Mouse (Mus musculus): ENCODE results near the gene Slc18a2. TPM values are rescaled to one million over a fixed set of nuclear protein-coding genes. Genes with fewer than 3 reads are reported as not detected.

The Slc18a2 gene
- total RNA-seq (2012; rRNA removed): 0.18 and 0.21 TPM in 2 replicates

DNA sequence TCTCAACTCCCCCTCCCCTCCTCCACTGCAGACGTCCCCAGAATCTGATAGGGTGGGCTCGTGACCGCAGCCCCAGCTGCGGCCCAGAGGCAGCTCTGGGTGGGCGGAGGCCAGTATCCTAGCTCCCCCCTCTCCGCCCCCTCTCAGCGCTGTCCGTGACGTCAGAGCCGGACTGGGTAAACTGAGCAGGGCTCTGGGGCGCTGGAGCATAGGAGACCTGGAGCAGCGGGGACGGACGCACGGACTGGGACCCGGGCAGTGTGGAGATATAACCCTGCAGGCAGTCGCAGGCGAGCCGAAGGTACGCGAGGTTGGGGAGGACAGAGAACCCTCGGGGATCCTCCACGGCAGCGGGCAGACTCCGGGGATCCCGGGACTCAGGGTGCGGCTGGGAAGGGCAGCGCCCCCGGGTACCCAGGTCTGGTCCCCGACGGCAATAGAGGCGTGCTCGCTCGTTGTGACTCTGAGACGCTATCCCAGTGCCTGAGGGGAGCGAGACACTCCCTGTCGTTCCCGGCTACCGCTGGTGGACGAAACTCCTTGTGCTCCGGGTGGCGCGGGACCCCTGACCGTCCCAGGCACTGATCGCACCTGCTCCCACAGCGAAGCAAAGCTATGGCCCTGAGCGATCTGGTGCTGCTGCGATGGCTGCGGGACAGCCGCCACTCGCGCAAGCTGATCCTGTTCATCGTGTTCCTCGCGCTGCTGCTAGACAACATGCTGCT is at the start of gene Slc18a2:
Gene Slc18a2 (plus strand): TSS at position 179 of the 725 bp plus-strand sequence.
- TF ChIP-seq CHD2 (IDR thresholded peaks at IDR 0.05; ENCODE audit: low read depth, low read length) (no peak), MAFK (IDR thresholded peaks at IDR 0.05; ENCODE audit: insufficient read depth, low read depth, low read length) (no peak), ZNF384 (IDR thresholded peaks at IDR 0.05; ENCODE audit: low read depth, low read length) (no peak), HCFC1 (IDR thresholded peaks at IDR 0.05; ENCODE audit: borderline replicate concordance, insufficient read depth, low read length) (no peak), ZC3H11A (IDR thresholded peaks at IDR 0.05; ENCODE audit: borderline replicate concordance, low read depth, low read length) (no peak)
- DNase-seq (ENCODE audit: low read depth, low spot score): no peak
- no peaks in the 10 kb centered on the region for H3K36me3 ChIP-seq (ENCODE audit: control insufficient read depth, insufficient read depth, low read length, poor library complexity, severe bottlenecking)
- H3K4me1 ChIP-seq (ENCODE audit: control insufficient read depth in 2 of 2, insufficient read depth in 2 of 2, low read length in 2 of 2, poor library complexity in 1 of 2): 0 out of 4 replicates have a peak, but pooled peaks cover 0 to 2% of the 10 kb centered on the region in 2 experiments
- H3K9ac ChIP-seq (ENCODE audit: insufficient read depth, low read depth, low read length, poor library complexity, severe bottlenecking): peak within 1 kb of the TSS; percentile 39; the same call in 1 of the 2 replicates
- no peaks in the 10 kb centered on the region for H3K9me3 ChIP-seq (ENCODE audit: control insufficient read depth, insufficient read depth, low read depth, low read length)
- in situ Hi-C loops (cut with MboI; ENCODE audit: low sequenced_read_pairs in 2 of 2, unreplicated experiment in 2 of 2): no loop called here
- no peak within 1 kb of the TSS for H3K27ac ChIP-seq (ENCODE audit: insufficient read depth, low read depth, low read length, poor library complexity, severe bottlenecking)
- peak within 1 kb of the TSS; percentile 58 to 72 for H3K4me3 ChIP-seq (ENCODE audit: insufficient read depth in 1 of 2, low read depth in 1 of 2, low read length in 2 of 2, poor library complexity in 1 of 2, severe bottlenecking in 1 of 2)

DNA sequence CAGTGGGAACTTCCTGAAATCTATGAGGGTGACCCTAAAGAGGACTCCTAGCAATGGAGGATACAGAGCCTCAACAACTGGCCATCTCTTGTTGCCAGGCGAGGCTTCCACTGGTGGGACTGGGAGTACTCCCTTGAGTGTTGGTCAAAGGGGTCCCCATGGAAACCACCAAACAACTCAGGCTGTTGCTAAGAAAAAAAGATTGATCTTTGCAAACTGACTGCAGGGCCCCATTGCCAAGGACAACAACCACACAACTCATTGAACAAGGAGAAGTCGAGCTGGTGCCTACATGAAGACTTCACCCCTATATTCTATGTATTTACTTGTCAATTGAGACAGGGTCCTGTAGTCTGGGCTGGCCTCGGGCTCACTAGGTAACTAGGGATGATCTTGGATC is 43.8 kb upstream of the Slc18a2 start:
- DNase-seq (ENCODE audit: low read depth, low spot score): no peak
- H3K4me3 ChIP-seq (ENCODE audit: insufficient read depth in 1 of 2, low read depth in 1 of 2, low read length in 2 of 2, poor library complexity in 1 of 2, severe bottlenecking in 1 of 2): no peak overlapping the region
- in situ Hi-C loops (cut with MboI; ENCODE audit: low sequenced_read_pairs in 2 of 2, unreplicated experiment in 2 of 2): loop anchor here in 1 of 2 experiments (25.0 kb wide), 1 partner anchor 305 kb away; no protein-coding TSS in a partner anchor
- peaks cover 0 to 1% of the 10 kb centered on the region in 2 experiments; a peak in 1 of 4 replicates for H3K4me1 ChIP-seq (ENCODE audit: control insufficient read depth in 2 of 2, insufficient read depth in 2 of 2, low read length in 2 of 2, poor library complexity in 1 of 2)
- no peak overlapping the region for H3K27ac ChIP-seq (ENCODE audit: insufficient read depth, low read depth, low read length, poor library complexity, severe bottlenecking)
- TF ChIP-seq MAFK (IDR thresholded peaks at IDR 0.05; ENCODE audit: insufficient read depth, low read depth, low read length) (no peak), CHD2 (IDR thresholded peaks at IDR 0.05; ENCODE audit: low read depth, low read length) (no peak), ZC3H11A (IDR thresholded peaks at IDR 0.05; ENCODE audit: borderline replicate concordance, low read depth, low read length) (no peak), HCFC1 (IDR thresholded peaks at IDR 0.05; ENCODE audit: borderline replicate concordance, insufficient read depth, low read length) (no peak), ZNF384 (IDR thresholded peaks at IDR 0.05; ENCODE audit: low read depth, low read length) (no peak)
- H3K36me3 ChIP-seq (ENCODE audit: control insufficient read depth, insufficient read depth, low read length, poor library complexity, severe bottlenecking): no peaks in the 10 kb centered on the region
- no peak overlapping the region for H3K9ac ChIP-seq (ENCODE audit: insufficient read depth, low read depth, low read length, poor library complexity, severe bottlenecking)
- H3K9me3 ChIP-seq (ENCODE audit: control insufficient read depth, insufficient read depth, low read depth, low read length): no peaks in the 10 kb centered on the region

DNA sequence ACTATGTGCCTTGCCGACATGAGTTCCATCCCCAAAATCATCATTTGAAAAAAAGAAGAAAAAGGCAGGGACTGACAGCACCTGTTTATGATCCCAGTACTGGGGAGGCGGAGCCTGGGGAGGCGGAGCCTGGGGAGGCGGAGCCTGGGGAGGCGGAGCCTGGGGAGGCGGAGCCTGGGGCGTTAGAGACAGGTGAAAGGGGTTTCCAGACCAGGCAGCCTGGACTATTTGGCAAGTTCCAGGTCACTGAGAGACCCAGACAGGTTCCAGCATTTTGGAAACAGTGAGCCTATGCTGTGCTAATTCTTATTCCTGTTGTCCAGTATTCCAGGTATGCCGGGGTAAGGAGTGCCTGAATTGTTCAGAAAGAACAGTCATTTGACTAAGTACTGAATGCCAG is 41.7 kb upstream of the Slc18a2 start, which contains the start of gene Kcnk18:
Gene Kcnk18 (plus strand): TSS at position 224 of the 400 bp plus-strand sequence.
- Histone ChIP-seq H3K27ac (ENCODE audit: insufficient read depth, low read depth, low read length, poor library complexity, severe bottlenecking) (no peak within 1 kb of the TSS), H3K9me3 (ENCODE audit: control insufficient read depth, insufficient read depth, low read depth, low read length) (no peaks in the 10 kb centered on the region), H3K9ac (ENCODE audit: insufficient read depth, low read depth, low read length, poor library complexity, severe bottlenecking) (no peak within 1 kb of the TSS), H3K36me3 (ENCODE audit: control insufficient read depth, insufficient read depth, low read length, poor library complexity, severe bottlenecking) (no peaks in the 10 kb centered on the region), H3K4me1 (ENCODE audit: control insufficient read depth in 2 of 2, insufficient read depth in 2 of 2, low read length in 2 of 2, poor library complexity in 1 of 2) (peaks cover 0 to 1% of the 10 kb centered on the region in 2 experiments; a peak in 1 of 4 replicates), H3K4me3 (ENCODE audit: insufficient read depth in 1 of 2, low read depth in 1 of 2, low read length in 2 of 2, poor library complexity in 1 of 2, severe bottlenecking in 1 of 2) (peak within 1 kb of the TSS; percentile 2 to 44; a peak in 2 of 4 replicates)
- TF ChIP-seq ZNF384 (IDR thresholded peaks at IDR 0.05; ENCODE audit: low read depth, low read length) (no peak), MAFK (IDR thresholded peaks at IDR 0.05; ENCODE audit: insufficient read depth, low read depth, low read length) (no peak), CHD2 (IDR thresholded peaks at IDR 0.05; ENCODE audit: low read depth, low read length) (no peak), HCFC1 (IDR thresholded peaks at IDR 0.05; ENCODE audit: borderline replicate concordance, insufficient read depth, low read length) (no peak)
- DNase-seq (ENCODE audit: low read depth, low spot score): no peak
- in situ Hi-C loops (cut with MboI; ENCODE audit: low sequenced_read_pairs in 2 of 2, unreplicated experiment in 2 of 2): loop anchor here in 1 of 2 experiments (25.0 kb wide), 1 partner anchor 307 kb away; no protein-coding TSS in a partner anchor

DNA sequence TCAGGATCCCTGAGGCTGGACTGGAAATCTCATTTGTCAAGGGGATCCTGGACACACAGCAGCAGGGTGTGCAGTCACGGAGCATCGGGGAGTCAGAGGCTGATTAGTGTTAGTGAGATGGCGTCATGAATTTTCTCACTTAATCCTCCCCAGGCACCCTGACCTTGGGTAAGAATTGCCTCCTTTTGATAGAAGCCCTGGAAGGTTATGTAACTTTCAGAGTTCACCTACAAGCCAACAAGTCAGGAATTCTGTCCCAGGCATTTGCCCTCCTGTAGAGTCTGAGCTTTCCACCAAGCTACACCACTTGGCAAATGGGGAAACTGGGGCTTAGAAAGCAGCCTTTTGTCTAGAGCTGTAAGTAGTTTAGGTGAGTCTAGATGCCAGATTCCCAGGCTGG is 39.6 kb upstream of the Slc18a2 start:
- in situ Hi-C loops (cut with MboI; ENCODE audit: low sequenced_read_pairs in 2 of 2, unreplicated experiment in 2 of 2): loop anchor here in 1 of 2 experiments (25.0 kb wide), 1 partner anchor 309 kb away; no protein-coding TSS in a partner anchor
- no peak for DNase-seq (ENCODE audit: low read depth, low spot score)
- TF ChIP-seq ZNF384 (IDR thresholded peaks at IDR 0.05; ENCODE audit: low read depth, low read length) (no peak), MAFK (IDR thresholded peaks at IDR 0.05; ENCODE audit: insufficient read depth, low read depth, low read length) (no peak), ZC3H11A (IDR thresholded peaks at IDR 0.05; ENCODE audit: borderline replicate concordance, low read depth, low read length) (no peak), CHD2 (IDR thresholded peaks at IDR 0.05; ENCODE audit: low read depth, low read length) (no peak), HCFC1 (IDR thresholded peaks at IDR 0.05; ENCODE audit: borderline replicate concordance, insufficient read depth, low read length) (no peak)
- Histone ChIP-seq H3K4me3 (ENCODE audit: insufficient read depth in 1 of 2, low read depth in 1 of 2, low read length in 2 of 2, poor library complexity in 1 of 2, severe bottlenecking in 1 of 2) (no peak overlapping the region), H3K9me3 (ENCODE audit: control insufficient read depth, insufficient read depth, low read depth, low read length) (no peaks in the 10 kb centered on the region), H3K27ac (ENCODE audit: insufficient read depth, low read depth, low read length, poor library complexity, severe bottlenecking) (no peak overlapping the region), H3K4me1 (ENCODE audit: control insufficient read depth in 2 of 2, insufficient read depth in 2 of 2, low read length in 2 of 2, poor library complexity in 1 of 2) (peaks cover 0 to 1% of the 10 kb centered on the region in 2 experiments; a peak in 1 of 4 replicates), H3K9ac (ENCODE audit: insufficient read depth, low read depth, low read length, poor library complexity, severe bottlenecking) (no peak overlapping the region), H3K36me3 (ENCODE audit: control insufficient read depth, insufficient read depth, low read length, poor library complexity, severe bottlenecking) (no peaks in the 10 kb centered on the region)
